Mouse (Mus musculus) retina, embryonic 14.5 days (tissue): ENCODE measurements around the gene Lurap1.

Source experiments
- DNase-seq: peaks from one replicate; pipeline ENCODE4 v3.0.0-alpha.2; 2015; ENCODE audit warnings: low spot score

Gene Lurap1

GRCm38 (mm10) chr4:116151238-116151637 is at the start of gene Lurap1:
Gene Lurap1, minus strand, starts transcription at chr4:116151338.
- no peak for DNase-seq

- peak; percentile 56 for DNase-seq
Observed at GRCm38 (mm10) chr4:116198422-116198821, 47.3 kb upstream of the Lurap1 start.

- DNase-seq, result no peak
Observed at GRCm38 (mm10) chr4:116193583-116194383, 42.6 kb upstream of the Lurap1 start.

GRCm38 (mm10) chr4:116192286-116192835 is 41.2 kb upstream of the Lurap1 start:
- no peak for DNase-seq

- no peak for DNase-seq
Observed at GRCm38 (mm10) chr4:116185083-116185482, 33.9 kb upstream of the Lurap1 start.

GRCm38 (mm10) chr4:116182745-116183144 is 31.6 kb upstream of the Lurap1 start:
- DNase-seq, result no peak

GRCm38 (mm10) chr4:116182079-116182478 is 30.9 kb upstream of the Lurap1 start:
- DNase-seq, result no peak

GRCm38 (mm10) chr4:116177140-116177539 is 26.0 kb upstream of the Lurap1 start:
- peak; percentile 69 for DNase-seq

- DNase-seq, result peak; percentile 89
Observed at GRCm38 (mm10) chr4:116176543-116176988, 25.4 kb upstream of the Lurap1 start.

- no peak for DNase-seq
Observed at GRCm38 (mm10) chr4:116175711-116176542, 24.8 kb upstream of the Lurap1 start.

GRCm38 (mm10) chr4:116175136-116175535 is 24.0 kb upstream of the Lurap1 start:
- no peak for DNase-seq

GRCm38 (mm10) chr4:116174466-116175116 is 23.5 kb upstream of the Lurap1 start:
- peak; percentile 57 for DNase-seq

- DNase-seq, result no peak
Observed at GRCm38 (mm10) chr4:116173752-116174151, 22.6 kb upstream of the Lurap1 start.

- no peak for DNase-seq
Observed at GRCm38 (mm10) chr4:116173072-116173471, 21.9 kb upstream of the Lurap1 start, which contains the start of the genes 1700042G07Rik and Gm49337. Gene 1700042G07Rik, plus strand, starts transcription at chr4:116173372. Gene Gm49337, plus strand, starts transcription at chr4:116173384.

GRCm38 (mm10) chr4:116169353-116169672 is 18.2 kb upstream of the Lurap1 start:
- no peak for DNase-seq

GRCm38 (mm10) chr4:116168617-116169352 is 17.6 kb upstream of the Lurap1 start:
- peak; percentile 88 for DNase-seq

- DNase-seq, result no peak
Observed at GRCm38 (mm10) chr4:116167404-116167803, 16.3 kb upstream of the Lurap1 start, which contains the start of gene Tspan1. Gene Tspan1, minus strand, starts transcription at chr4:116167601.

- no peak for DNase-seq
Observed at GRCm38 (mm10) chr4:116165708-116166407, 14.7 kb upstream of the Lurap1 start.

GRCm38 (mm10) chr4:116164759-116165554 is 13.8 kb upstream of the Lurap1 start:
- DNase-seq, result no peak

- DNase-seq, result no peak
Observed at GRCm38 (mm10) chr4:116162142-116162541, 11.0 kb upstream of the Lurap1 start.
